Mouse (Mus musculus) spleen, embryonic (tissue): ENCODE results near the gene Cers5.
"Not testable (repeated sequence)": the region's sequence is repeated elsewhere in the genome, so short reads cannot be mapped to it uniquely, and the experiment has no call there.

Experiments used
- CTCF ChIA-PET: fragments of 350-600 bp; sonication (Branson Sonifier 250); formaldehyde crosslinking; loops from one replicate; lab custom pipeline; 2022; lab: Charles Lee

The Cers5 gene

DNA sequence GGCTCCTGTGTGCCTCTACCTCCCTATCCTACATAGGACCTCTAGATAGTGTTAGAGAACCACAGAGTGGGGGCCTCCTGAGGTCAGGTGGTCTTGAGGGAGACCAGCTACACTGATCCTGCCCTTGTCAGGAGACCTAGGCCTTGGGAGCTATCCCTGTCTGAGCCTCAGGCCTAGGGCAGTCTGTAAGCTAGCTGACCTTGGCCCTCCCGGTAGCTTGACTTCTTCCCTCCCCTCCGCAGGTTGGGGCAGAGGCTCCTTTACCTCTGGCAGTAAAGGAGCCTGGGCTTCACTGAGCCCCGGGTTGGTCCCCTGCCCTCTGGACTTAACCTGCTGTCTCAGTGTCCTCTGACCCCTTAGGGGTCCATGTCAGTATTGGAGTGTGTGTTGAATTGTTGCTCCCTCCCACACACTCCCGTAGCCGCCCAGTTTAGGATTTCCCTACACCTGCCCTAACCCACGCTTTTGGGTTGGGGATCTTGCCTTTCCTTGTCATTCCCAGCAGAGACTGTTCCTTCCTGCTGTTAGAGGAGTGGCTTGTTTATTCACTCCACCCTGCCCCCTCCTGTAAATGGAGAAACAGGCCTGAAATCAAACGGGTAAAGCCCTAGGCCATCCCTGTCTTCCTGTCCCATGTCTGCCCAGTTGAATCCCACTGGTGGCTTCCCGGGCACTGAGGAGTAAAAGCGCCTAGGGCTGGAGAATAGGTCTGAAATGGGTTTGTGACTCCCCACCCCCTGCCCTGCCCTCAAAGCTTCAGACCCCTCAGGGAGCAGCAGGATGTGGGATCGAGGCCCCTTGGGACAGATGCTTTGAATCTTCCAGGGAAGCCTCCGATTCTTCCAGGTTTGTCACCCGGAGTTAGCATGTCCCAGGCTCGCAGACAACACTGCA is 59.8 kb downstream of the Cers5 start:
- CTCF ChIA-PET: no interaction called here

DNA sequence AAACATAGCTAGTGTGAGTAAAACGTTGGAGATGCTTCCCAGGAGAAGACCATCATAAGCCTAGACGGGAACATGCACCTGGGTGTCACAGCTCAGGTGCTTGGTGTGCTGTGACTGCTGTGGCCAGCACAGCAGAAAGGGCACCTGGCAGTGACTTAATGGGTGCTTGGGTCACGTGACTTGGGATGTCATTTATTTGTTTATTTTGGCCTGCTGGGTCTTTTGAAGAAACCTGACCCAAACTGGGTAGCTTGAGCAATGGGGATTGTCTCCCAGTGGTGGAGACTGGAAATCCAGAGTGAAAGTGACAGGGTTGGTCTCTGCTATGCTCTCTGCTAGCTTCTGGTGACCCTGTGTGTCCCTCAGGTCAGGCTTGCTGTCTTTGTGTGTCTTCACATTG is 61.2 kb downstream of the Cers5 start:
- CTCF ChIA-PET: no interaction called here

DNA sequence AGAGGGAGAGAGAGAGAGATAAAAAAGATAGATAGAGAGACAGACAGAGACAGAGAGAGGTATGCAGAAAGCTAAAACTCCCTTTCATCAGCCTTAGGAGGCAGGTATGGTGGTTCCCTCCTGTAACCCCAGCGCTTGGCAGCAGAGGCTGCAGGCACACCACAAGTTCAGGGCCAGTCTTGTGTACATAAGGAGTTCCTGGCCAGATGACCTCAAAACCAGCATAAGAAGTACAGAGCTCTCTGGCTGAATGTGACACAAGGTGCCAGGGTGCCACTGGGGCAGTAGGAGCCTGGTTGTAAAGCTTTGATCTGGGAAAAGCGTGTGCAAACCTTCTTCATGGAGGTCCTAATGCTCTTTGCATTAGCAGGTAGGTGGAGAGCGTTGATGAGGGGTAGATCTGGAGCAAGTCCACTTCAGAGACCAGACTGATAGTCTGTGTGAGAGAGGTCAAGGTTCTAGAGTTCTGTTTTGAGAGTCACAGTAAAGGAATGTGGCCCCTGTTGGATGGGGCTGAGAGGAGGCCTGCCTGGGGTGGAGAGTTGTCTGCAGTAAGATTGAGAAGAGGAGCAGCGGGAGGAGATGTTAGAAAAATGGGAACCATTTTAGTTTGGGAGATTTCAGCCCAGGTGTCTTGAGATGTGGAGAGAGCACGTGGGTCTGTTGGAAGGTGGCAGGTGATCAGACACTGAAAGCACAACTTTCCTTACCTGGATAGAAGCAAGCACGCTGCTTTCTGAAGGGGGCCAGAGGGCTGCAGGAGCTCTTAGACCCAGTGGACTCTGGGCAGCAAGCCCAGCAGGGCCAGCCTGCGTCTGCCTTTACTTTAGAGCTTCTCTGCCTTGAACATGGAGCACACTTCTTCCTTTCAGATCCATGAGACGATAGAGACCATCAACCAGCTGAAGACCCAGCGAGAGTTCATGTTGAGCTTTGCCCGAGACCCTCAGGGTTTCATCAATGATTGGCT is 62.2 kb downstream of the Cers5 start:
- CTCF ChIA-PET: interaction anchor here (0.6 kb wide), 1 partner anchor 698 kb away, joined by 26 read pairs; no protein-coding TSS in a partner anchor

GRCm38 (mm10) chr15:99708176-99708575 is 64.5 kb downstream of the Cers5 start:
- CTCF ChIA-PET: no interaction called here

DNA sequence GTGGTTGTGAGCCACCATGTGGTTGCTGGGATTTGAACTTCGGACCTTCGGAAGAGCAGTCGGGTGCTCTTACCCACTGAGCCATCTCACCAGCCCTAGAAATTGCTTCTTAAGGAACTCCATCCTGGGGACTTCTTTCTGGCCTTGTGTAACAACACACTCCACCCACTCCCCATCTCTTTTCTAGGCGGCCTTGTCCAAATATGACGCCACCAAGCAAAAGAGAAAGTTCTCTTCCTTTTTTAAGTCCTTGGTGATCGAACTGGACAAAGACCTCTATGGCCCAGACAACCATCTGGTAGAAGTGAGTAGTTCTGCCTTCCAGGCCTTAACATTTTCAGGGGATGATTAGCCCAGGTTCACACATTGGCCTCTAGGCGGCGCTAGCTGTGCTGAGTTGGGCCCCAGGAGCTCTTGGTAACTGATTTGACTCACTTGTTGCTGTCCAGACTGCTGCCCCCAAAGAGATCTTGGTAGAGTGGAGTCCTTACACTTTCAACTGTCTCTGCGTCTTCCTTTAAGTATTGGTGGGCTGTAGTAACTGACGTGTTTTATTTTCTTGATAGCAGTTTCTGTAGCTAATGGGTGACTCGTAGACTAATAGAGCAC is 67.1 kb downstream of the Cers5 start, which contains the start of gene Gm17349:
Gene Gm17349, minus strand, starts transcription at position 51 of the 609 bp plus-strand sequence.
- CTCF ChIA-PET: interaction anchor here (0.6 to 1.2 kb wide), 4 partner anchors 9 to 1317 kb away, joined by 3 to 7 read pairs (median 6); partner anchors contain the start of gene Gpd1

DNA sequence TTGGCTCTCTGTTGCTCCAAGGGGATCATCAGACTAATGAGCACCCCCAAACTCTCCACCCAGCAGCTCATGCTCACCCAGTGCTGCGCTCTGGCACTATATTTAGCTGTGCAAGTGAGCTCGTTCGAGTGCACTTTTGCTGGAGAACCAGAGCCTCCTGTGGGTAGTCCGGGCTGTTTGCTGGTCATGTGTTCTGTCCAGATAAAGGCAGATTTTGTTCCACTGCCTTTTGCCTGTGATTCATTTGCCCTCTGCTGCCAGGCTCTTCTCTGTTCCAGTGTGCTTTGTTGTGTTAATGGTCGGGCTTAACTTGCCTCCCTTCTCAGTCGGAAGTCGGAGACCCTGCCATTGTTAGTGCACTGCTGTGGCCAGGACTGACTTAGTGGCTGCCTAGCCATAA is 67.8 kb downstream of the Cers5 start:
- CTCF ChIA-PET: interaction anchor here (0.7 kb wide), 2 partner anchors 717 to 1316 kb away, joined by 6 to 7 read pairs; no protein-coding TSS in a partner anchor

DNA sequence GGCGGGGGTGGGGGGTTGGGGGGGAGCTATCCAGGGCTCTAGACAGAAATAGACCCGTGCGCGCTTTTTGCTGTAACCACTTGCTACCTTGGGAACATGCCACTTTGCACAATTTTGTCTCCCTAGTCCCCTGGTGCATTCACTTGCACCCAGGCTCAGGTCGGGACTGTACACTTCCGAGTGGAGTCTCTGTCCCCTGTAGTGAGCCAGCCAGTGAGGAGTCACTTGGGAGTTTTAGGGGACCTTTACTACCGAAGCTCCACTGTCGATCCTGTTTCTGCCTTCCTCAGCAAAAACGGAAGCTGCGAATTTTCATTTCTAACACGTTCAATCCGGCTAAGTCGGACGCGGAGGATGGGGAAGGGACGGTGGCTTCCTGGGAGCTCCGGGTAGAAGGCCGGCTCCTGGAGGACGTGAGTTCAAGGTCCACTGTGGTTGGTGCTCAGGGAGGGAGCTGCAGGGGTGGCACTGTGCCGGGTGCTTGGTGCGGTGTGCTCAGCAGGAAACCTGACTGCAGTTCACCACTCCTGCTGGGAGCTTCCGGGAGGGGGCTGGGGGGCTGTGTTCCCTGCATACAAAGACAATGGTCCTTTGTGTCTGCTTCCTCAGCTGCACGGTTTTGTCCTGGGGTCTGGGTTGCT is 68.5 kb downstream of the Cers5 start:
- CTCF ChIA-PET: interaction anchor here (0.5 kb wide), 1 partner anchor 98 kb away, joined by 3 read pairs; no protein-coding TSS in a partner anchor

- CTCF ChIA-PET: no interaction called here
Observed at GRCm38 (mm10) chr15:99703676-99704040, 69.0 kb downstream of the Cers5 start.

DNA sequence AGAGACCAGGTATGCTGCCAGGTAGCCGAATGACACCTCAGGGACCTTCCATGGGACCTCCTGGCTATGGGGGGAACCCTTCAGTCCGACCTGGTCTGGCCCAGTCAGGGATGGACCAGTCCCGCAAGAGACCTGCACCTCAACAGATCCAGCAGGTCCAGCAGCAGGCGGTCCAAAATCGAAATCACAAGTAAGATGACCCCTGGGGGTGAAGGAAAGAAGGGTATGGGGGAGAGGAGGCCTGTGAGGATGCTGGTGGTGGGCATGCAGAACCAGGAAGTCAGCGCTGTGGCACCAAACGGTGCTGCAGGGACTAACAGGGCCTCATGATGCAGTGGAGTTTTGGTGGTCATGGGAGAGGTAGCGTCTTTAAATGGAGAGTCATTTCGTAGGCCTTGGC is 69.6 kb downstream of the Cers5 start:
- CTCF ChIA-PET: no interaction called here

DNA sequence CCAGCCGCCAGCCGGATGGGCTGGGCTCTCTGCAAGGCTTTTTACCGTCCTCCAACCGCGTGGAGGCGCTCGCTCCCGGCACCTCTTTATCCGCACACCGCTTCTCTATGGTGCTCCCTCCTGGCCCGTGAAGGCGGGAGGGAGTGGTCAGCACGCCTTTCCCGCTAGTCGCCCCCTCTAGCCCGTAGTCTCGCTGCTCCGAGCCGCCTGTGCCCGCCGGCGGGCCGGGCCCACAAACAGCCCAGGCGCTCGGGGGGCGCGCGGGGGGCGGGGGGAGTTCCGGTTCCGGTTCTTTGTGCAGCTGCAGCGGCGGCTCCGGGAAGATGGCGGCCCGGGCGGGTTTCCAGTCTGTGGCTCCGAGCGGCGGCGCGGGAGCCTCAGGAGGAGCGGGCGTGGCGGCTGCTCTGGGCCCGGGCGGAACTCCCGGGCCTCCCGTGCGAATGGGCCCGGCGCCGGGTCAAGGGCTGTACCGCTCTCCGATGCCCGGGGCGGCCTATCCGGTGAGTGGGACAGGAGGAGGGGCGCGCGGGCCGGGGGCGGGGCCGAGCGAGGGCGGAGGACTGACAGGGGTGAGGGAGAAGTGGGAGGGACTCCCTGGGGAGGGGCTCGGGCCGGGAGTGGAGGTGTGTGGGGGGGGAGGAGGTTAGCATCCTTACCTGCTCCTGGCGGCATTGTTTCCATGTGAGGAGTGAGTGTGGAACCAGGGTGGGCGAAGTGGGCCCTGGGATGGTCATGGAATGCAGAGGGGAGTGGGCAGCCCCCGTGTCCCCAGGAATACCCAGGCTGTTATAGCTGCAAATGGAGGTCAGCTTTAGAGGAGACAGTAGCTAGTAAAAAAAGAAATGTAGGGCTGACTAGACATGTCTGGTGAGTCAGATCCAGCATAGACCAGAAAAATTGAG is 70.4 kb downstream of the Cers5 start, which contains the start of gene Smarcd1:
Gene Smarcd1, plus strand, starts transcription at position 131 of the 902 bp plus-strand sequence.
- CTCF ChIA-PET: no interaction called here

DNA sequence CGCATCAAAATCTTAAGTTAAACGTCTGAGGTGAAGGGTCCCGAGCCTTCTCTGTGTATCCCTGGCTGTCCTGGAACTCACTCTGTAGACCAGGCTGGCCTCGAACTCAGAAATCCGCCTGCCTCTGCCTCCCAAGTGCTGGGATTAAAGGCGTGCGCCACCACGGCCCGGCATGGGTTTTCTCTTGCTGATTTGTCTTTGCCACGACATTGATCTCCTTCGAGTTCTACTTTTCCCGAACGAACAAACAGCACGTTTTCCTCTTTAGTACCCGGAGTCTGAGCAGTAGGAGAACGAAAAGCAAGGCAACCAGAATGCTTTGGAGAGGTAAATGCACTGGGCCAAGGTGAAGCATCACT is 71.1 kb downstream of the Cers5 start:
- CTCF ChIA-PET: not testable (repeated sequence)

DNA sequence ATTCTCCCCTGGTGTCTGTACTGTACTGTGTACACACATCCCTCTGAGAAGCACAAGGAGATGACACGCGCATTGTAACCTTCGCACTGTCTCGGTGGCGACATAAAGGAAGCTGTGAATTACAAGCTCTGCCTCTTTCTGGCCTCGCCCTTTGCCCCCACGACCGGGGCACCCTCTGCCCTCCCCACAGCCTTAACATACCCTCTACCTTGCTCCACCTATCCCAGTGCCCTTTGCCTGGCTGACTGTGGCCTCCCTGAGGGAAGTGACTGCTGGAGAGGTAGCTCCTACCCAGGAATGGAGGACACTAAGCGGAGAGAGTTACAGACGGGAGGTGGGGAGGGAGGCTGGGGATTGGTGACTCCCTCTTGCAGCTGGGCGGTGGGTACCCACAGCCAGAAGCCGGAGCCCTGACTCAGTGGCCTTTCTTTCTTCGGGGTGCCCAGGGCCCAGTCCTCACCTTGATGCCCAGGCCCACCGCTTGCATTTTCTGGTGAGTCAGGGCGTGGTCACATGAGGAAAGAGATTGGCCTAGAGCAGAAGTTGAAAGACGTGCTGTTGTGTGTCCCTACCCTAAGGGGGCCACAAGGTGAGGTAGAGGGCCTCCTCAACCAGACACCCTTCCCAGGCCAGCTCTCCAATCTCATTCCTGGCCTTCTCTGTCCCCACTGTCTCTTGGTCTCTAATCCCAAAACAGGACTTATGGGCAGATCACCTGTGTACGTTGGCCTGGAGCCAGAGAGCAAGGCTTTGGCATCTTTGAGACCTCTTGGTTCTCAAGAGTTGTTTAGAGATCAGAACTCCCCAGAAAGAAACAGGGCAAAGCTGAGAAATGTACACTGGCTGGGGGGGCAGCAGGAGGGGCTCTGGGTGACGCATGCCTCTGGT is 72.2 kb downstream of the Cers5 start:
- CTCF ChIA-PET: interaction anchor here (0.6 kb wide), 1 partner anchor 9 kb away, joined by 3 read pairs; no protein-coding TSS in a partner anchor

GRCm38 (mm10) chr15:99699715-99700114 is 73.0 kb downstream of the Cers5 start:
- CTCF ChIA-PET: interaction anchor here (0.6 kb wide), 2 partner anchors 8 to 251 kb away, joined by 3 read pairs; no protein-coding TSS in a partner anchor

DNA sequence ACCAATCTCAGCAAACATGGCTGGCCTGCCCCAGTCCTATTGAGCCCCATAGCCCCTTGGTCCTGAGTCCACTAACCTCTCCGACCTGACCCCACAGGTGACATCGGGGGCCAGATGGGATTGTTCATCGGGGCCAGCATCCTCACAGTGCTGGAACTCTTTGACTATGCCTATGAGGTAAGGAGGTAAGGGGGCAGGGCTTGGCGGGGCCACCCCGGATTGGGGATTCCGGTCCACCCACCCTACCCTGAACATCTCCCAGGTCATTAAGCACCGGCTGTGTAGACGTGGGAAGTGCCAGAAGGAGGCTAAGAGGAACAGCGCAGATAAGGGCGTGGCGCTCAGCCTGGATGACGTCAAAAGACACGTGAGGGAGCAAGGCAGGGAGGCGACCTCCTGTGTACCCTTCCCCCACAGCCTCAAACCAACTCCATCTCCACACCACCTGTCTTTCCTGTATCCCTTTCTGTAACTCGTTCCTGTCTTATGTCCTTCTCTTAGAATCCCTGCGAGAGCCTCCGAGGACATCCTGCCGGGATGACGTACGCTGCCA is 74.1 kb downstream of the Cers5 start:
- CTCF ChIA-PET: no interaction called here

- CTCF ChIA-PET: no interaction called here
Observed at GRCm38 (mm10) chr15:99697309-99697708, 75.4 kb downstream of the Cers5 start.

- CTCF ChIA-PET: interaction anchor here (0.6 to 0.8 kb wide), 4 partner anchors 8 to 186 kb away, joined by 3 to 13 read pairs (median 3); no protein-coding TSS in a partner anchor
Observed at GRCm38 (mm10) chr15:99691976-99692375, 80.7 kb downstream of the Cers5 start.

DNA sequence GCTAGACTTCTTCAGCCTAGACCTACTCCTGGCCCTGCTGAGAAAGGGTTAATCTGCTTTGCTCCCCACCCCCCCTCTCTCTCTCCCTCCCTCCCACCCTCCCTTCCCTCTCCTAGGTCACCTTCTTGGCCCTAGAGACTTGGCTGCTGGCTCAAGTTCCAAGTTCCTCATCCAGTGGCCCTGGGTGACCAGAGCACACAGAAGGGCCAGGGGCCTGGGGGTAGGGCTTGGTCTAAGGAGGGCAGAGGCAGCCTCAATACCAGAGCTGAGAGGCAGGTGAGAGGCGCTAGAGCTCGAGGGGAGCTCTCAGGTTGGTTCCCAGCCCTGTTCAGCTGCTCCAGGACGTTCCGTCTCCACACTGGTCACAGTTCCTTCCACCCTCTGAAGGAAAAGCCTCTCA is 81.8 kb downstream of the Cers5 start:
- CTCF ChIA-PET: interaction anchor here (0.6 kb wide), 2 partner anchors 215 to 371 kb away, joined by 5 to 15 read pairs; no protein-coding TSS in a partner anchor

DNA sequence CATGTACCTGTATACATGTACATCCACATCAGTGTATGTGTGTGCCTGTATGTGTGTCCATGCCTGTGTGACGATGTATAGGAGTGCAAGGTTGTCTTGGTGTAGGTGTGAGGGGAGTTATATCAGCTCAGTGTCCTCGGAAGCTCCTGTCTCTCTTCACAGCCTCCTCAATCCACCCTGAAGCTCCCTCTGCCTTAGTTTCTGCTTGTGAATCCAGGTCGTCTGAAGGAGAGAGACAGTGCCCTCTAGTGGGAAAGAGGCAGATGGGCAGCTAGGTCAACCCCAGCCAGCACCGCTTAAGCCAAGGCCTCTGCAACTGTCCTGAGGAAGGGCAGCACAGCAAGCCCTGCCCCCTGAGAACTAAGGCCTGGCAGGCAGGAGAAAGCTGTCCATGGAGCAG is 84.0 kb downstream of the Cers5 start:
- CTCF ChIA-PET: interaction anchor here (0.6 kb wide), 2 partner anchors 12 to 968 kb away, joined by 3 read pairs; no protein-coding TSS in a partner anchor
